Mouse (Mus musculus) heart, embryonic 16.5 days (tissue): ENCODE data around the gene Appl2. TPM values are rescaled to one million over a fixed set of nuclear protein-coding genes. Genes with fewer than 3 reads are reported as not detected.
A peak's percentile ranks its signal among the peaks of the same experiment; 100 is the strongest.
"Not testable (repeated sequence)": the region's sequence is repeated elsewhere in the genome, so short reads cannot be mapped to it uniquely, and the experiment has no call there.

Experiments
- ATAC-seq: fragments of 200-750 bp; cut with Nextera tagmentation; replicated peaks from 2 replicates; pipeline ENCODE4 v1.8.0; 2017; ENCODE audit warnings: moderate number of reproducible peaks; ENCODE audit not compliant: insufficient read depth, low FRiP score; ENCODE audit errors: extremely low read depth
- H3K27ac ChIP-seq: fragments of 300-500 bp; sonication (generic); 2 replicates; pipeline ENCODE4 v1.5.1; 2014; ENCODE audit warnings: mild to moderate bottlenecking, low read length, control low read depth, moderate library complexity
- H3K27me3 ChIP-seq: fragments of 300-500 bp; sonication (generic); 2 replicates; pipeline ENCODE4 v1.6.1; 2014; ENCODE audit warnings: low read length, mixed read lengths; ENCODE audit not compliant: control insufficient read depth, insufficient read depth
- H3K36me3 ChIP-seq: fragments of 300-500 bp; sonication (generic); 2 replicates; pipeline ENCODE4 v1.6.1; 2014; ENCODE audit not compliant: control insufficient read depth, insufficient read depth
- H3K4me1 ChIP-seq: fragments of 300-500 bp; sonication (generic); 2 replicates; pipeline ENCODE4 v1.6.1; 2014; ENCODE audit warnings: low read length, mixed read lengths; ENCODE audit not compliant: control insufficient read depth, insufficient read depth
- H3K4me2 ChIP-seq: fragments of 300-500 bp; sonication (generic); 2 replicates; pipeline ENCODE4 v1.6.1; 2014; ENCODE audit warnings: low read depth, mild to moderate bottlenecking, control low read depth, low read length
- H3K4me3 ChIP-seq: fragments of 300-500 bp; sonication (generic); 2 replicates; pipeline ENCODE4 v1.5.1; 2014; ENCODE audit warnings: mild to moderate bottlenecking, control low read depth, low read length
- H3K9ac ChIP-seq: fragments of 300-500 bp; sonication (generic); 2 replicates; pipeline ENCODE4 v1.6.1; 2014; ENCODE audit warnings: low read length, control low read depth
- H3K9me3 ChIP-seq: fragments of 300-500 bp; sonication (generic); replicated peaks from 2 replicates; pipeline ENCODE4 v1.6.1; 2016; ENCODE audit warnings: low read length; ENCODE audit not compliant: control insufficient read depth
- WGBS: fragments of 180-500 bp; shearing (Covaris S2); extraction: QIAGEN DNeasy Blood & Tissue Kit; methylation state at CpG from one replicate; pipeline ENCODE4 v1.1.7; 2014; 5-methylcytosine and 5-hydroxymethylcytosine counted together
- polyA plus RNA-seq: library from polyadenylated mRNA; unstranded; fragments of >200 nt; fragmentation: Nextera tagmentation; extraction: Ambion mirVana; gene quantifications from 2 replicates; pipeline ENCODE4 v1.2.1, GENCODE M21; 2015

Gene Appl2
- polyA plus RNA-seq, 1 experiment from 2014 or later = 42.1 TPM

DNA sequence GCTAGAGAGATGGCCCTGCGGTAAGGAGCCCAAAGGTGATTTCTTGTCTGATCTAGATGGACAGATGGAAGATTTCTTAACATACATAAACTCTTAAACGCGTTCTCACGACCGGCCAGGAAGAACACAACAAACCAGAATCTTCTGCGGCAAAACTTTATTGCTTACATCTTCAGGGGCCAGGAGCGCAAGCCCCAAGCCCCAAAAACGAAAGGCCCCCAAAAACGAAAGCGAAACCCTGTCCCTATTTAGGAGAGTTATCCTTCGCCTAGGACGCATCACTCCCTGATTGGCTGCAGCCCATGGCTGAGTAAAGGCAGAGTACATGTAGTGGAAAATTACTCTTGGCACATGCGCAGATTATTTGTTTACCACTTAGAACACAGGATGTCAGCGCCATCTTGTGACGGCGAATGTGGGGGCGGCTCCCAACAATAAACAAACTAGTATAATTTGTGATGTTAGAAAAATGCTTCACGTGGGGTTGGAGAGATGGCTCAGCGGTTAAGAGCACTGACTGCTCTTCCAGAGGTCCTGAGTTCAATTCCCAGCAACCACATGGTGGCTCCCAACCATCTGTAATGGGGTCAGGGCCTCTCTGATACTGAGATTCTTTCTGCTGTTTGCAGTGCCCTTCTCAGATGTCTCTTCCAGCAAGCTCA, 3.8 kb upstream of the Appl2 start:
- not testable (repeated sequence) for H3K36me3 ChIP-seq, H3K27me3 ChIP-seq, H3K4me3 ChIP-seq, H3K4me2 ChIP-seq, H3K9ac ChIP-seq, H3K4me1 ChIP-seq, ATAC-seq, H3K9me3 ChIP-seq, H3K27ac ChIP-seq
- 88% methylated on average over 19 of the region's 19 CpGs for WGBS

GRCm38 (mm10) chr10:83649037-83649436, 499 bp upstream of the Appl2 start:
- peaks cover 26% of the 10 kb centered on the region for H3K4me1 ChIP-seq
- H3K4me3 ChIP-seq = peak overlapping the region; percentile 88
- H3K9ac ChIP-seq = peak overlapping the region; percentile 89
- H3K36me3 ChIP-seq = no peaks in the 10 kb centered on the region
- no peaks in the 10 kb centered on the region for H3K27me3 ChIP-seq
- H3K27ac ChIP-seq = peak overlapping the region; percentile 43; the same call in 1 of the 2 replicates
- H3K9me3 ChIP-seq = peaks cover 2% of the 10 kb centered on the region; the same call in 1 of the 2 replicates
- peak overlapping the region; percentile 78 for H3K4me2 ChIP-seq
- 26% methylated on average over 6 of the region's 6 CpGs for WGBS
- no peak for ATAC-seq

DNA sequence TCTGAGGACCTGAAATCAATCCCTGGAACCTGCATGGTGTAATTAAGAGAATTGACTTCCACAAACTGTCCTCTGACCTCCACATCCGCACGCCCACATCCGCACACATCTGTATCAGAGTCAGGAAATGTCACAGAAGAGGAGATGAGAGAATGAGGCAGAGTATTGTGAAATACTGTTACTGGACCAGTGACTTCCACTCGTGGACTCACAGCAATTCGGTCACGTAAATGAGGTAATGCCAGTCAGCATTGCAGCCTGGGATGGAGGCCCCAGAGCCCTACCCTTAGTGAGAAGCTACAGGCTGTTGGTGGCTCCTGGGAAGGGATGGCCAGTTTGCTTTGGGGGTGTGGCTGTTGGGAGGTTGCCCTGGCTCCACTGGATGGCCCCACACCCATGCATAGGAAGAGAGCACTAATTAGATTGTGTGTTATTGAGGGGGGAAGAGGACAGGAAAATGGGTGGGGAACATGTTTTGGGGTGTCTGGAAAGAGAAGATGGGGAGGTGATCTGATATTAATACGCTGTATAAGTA, 2.1 kb downstream of the Appl2 start:
- Histone ChIP-seq H3K4me3 (no peak overlapping the region), H3K36me3 (no peaks in the 10 kb centered on the region), H3K4me1 (peaks cover 35% of the 10 kb centered on the region), H3K9me3 (no peaks in the 10 kb centered on the region), H3K9ac (no peak overlapping the region), H3K27ac (no peak overlapping the region), H3K27me3 (no peaks in the 10 kb centered on the region), H3K4me2 (peak overlapping the region; percentile 7; the same call in 1 of the 2 replicates)
- WGBS = 76% methylated on average over 7 of the region's 7 CpGs
- ATAC-seq = no peak

- Histone ChIP-seq H3K4me2 (no peak overlapping the region), H3K9ac (no peak overlapping the region), H3K9me3 (no peaks in the 10 kb centered on the region), H3K27me3 (no peaks in the 10 kb centered on the region), H3K36me3 (no peaks in the 10 kb centered on the region), H3K4me3 (no peak overlapping the region), H3K4me1 (peaks cover 35% of the 10 kb centered on the region), H3K27ac (peak overlapping the region; percentile 65)
- 87% methylated on average over 3 of the region's 3 CpGs for WGBS
- no peak for ATAC-seq
These were observed 2.9 kb downstream of the Appl2 start for GRCm38 (mm10) chr10:83645716-83645990.

DNA sequence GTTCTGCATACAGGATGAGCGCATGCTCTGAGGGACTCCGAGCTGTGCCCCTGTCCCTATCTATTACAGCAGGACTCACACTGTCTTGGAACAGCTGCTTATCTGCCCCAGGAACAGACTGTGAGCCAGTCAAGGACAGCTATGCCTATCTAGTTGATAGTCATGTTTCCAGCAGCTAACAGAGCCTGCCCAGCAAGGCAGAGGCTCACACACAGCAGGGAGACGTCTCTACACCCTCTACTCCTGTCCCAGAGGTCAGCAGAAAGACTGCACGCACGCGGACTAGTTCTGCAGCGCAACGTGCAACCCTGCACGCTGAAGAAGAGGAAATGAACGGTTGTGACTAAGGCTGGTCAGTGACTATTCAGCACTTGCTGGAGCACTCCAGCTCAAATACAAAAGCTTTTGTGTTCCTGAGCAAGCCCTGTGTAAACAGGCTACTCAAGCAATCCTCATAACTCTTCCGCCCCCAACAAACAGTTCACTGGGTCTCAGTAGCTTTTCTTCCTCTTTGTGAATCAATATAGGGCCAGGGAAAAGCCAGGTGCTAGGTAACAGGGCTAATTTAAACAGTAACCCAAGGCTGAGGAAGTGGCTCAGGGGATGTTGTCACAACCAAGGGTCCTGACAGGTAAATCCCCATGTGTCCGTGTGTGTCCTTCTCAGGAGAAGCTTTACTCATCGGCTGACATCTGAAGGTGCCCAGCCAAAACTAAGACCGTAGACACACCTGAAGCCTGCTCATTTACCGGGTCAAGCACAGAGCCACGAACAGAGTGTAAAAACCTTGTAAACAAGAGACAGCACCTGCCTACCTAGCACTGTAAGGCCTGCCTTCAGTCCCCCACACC, 3.4 kb downstream of the Appl2 start:
- Histone ChIP-seq H3K27me3 (no peaks in the 10 kb centered on the region), H3K4me2 (peak overlapping the region; percentile 38)
- peak; percentile 49 for ATAC-seq

DNA sequence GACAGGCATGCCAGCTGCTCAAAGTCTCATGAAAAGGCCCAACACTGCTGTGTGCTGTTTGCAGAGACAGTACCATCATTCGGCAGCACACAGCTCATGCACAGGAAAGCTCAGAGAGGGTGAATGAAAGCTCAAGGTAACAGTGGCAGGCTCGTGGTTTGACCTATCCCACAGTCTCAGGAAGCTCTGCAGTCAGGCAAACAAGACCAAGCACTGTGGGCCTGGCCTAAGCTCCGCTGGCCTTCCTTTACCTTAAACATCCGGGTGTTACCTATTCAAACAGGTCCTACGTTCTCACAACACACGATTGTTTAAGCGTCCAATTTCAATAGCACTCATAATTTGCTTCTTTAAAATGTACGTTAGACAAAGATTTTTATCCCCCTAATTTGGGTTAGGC, 4.4 kb downstream of the Appl2 start:
- Histone ChIP-seq H3K4me1 (peaks cover 35% of the 10 kb centered on the region), H3K9me3 (no peaks in the 10 kb centered on the region), H3K4me2 (no peak overlapping the region; the same call in 1 of the 2 replicates), H3K27ac (no peak overlapping the region), H3K36me3 (no peaks in the 10 kb centered on the region), H3K27me3 (no peaks in the 10 kb centered on the region), H3K4me3 (no peak overlapping the region), H3K9ac (no peak overlapping the region)
- WGBS = 76% methylated on average over 8 of the region's 8 CpGs
- no peak for ATAC-seq

More for the DNA sequence above, 3.4 kb downstream of the Appl2 start:
- peak overlapping the region; percentile 59 for H3K9ac ChIP-seq
- 41% methylated on average over 16 of the region's 16 CpGs for WGBS
- no peak overlapping the region for H3K4me3 ChIP-seq
- H3K36me3 ChIP-seq = no peaks in the 10 kb centered on the region
- no peaks in the 10 kb centered on the region for H3K9me3 ChIP-seq
- peaks cover 35% of the 10 kb centered on the region for H3K4me1 ChIP-seq
- peak overlapping the region; percentile 65 for H3K27ac ChIP-seq

GRCm38 (mm10) chr10:83641641-83642040, 6.9 kb downstream of the Appl2 start:
- Histone ChIP-seq H3K4me1 (peaks cover 42% of the 10 kb centered on the region), H3K9ac (no peak overlapping the region), H3K9me3 (no peaks in the 10 kb centered on the region), H3K36me3 (no peaks in the 10 kb centered on the region), H3K4me2 (no peak overlapping the region), H3K4me3 (no peak overlapping the region), H3K27me3 (no peaks in the 10 kb centered on the region), H3K27ac (no peak overlapping the region)
- 68% methylated on average over 3 of the region's 3 CpGs for WGBS
- ATAC-seq = no peak

- H3K27ac ChIP-seq = no peak overlapping the region
- 79% methylated on average over 10 of the region's 10 CpGs for whole genome bisulfite sequencing
- no peak for ATAC-seq
- peaks cover 39% of the 10 kb centered on the region for H3K4me1 ChIP-seq
- H3K9ac ChIP-seq = no peak overlapping the region
- H3K4me3 ChIP-seq = no peak overlapping the region
- no peaks in the 10 kb centered on the region for H3K36me3 ChIP-seq
- H3K9me3 ChIP-seq = no peaks in the 10 kb centered on the region
- H3K4me2 ChIP-seq = no peak overlapping the region
- no peaks in the 10 kb centered on the region for H3K27me3 ChIP-seq
These were observed 8.6 kb downstream of the Appl2 start for GRCm38 (mm10) chr10:83639881-83640386.

DNA sequence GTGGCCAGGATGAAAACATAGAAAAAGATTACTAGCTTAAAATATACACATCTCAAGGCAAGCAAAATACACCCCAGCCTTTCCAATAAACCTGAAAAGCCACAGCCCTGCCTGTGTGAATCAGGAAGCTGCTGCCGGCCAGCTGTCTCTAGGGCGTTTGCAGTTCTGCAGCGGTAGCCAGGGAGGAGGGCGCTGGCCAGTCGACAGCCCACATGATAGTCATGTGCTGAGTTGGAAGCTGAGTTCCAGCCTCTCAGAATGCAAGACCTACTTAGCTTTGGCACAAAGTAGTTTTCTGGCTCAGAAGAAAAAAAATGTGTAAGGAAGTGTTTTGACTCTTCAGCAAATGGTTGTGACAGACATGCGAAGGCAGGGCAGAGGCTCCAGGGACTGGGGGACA, 11.2 kb downstream of the Appl2 start:
- no peak overlapping the region for H3K4me3 ChIP-seq
- no peaks in the 10 kb centered on the region for H3K9me3 ChIP-seq
- peak overlapping the region; percentile 74 for H3K27ac ChIP-seq
- WGBS = 8% methylated on average over 6 of the region's 6 CpGs
- H3K36me3 ChIP-seq = peaks cover under 1% of the 10 kb centered on the region; the same call in 1 of the 2 replicates
- peak; percentile 88 for ATAC-seq
- H3K27me3 ChIP-seq = no peaks in the 10 kb centered on the region
- peak overlapping the region; percentile 4; the same call in 1 of the 2 replicates for H3K9ac ChIP-seq
- H3K4me2 ChIP-seq = peak overlapping the region; percentile 51
- H3K4me1 ChIP-seq = peaks cover 27% of the 10 kb centered on the region
